Mouse (Mus musculus): ENCODE measurements around the gene Morn4. TPM values are rescaled to one million over a fixed set of nuclear protein-coding genes. Genes with fewer than 3 reads are reported as not detected.

Morn4 gene
- 47.9 and 48.1 TPM in 2 replicates for polyA plus RNA-seq (2016; fragmentation: Nextera tagmentation; extraction: Ambion mirVana)

GRCm38 (mm10) chr19:42086166-42086565 lies at the start of gene Morn4:
Gene Morn4 (minus strand): TSS chr19:42086357.
- no peaks in the 10 kb centered on the region for H3K36me3 ChIP-seq (replicated peaks)
- 0% methylated on average over 21 of the region's 21 CpGs for WGBS
- peak within 1 kb of the TSS; percentile 87 for H3K4me3 ChIP-seq
- DNase-seq (ENCODE audit: low spot score): peak; percentile 96
- H3K27ac ChIP-seq (replicated peaks): peak within 1 kb of the TSS; percentile 90
- H3K9me3 ChIP-seq: no peaks in the 10 kb centered on the region
- H3K27me3 ChIP-seq (replicated peaks; ENCODE audit: low read depth, poor library complexity, severe bottlenecking): no peaks in the 10 kb centered on the region
- H3K4me1 ChIP-seq: peaks cover 28% of the 10 kb centered on the region

GRCm38 (mm10) chr19:42135070-42135469 lies 48.9 kb upstream of the Morn4 start:
- Histone ChIP-seq H3K4me3 (no peak overlapping the region), H3K4me1 (peaks cover 20% of the 10 kb centered on the region), H3K36me3 (replicated peaks) (no peaks in the 10 kb centered on the region), H3K9me3 (no peaks in the 10 kb centered on the region), H3K27me3 (replicated peaks; ENCODE audit: low read depth, poor library complexity, severe bottlenecking) (no peaks in the 10 kb centered on the region), H3K27ac (replicated peaks) (no peak overlapping the region)
- DNase-seq (ENCODE audit: low spot score): no peak

- DNase-seq (ENCODE audit: low spot score): no peak
- no peaks in the 10 kb centered on the region for H3K9me3 ChIP-seq
- no peak overlapping the region for H3K27ac ChIP-seq (replicated peaks)
- H3K27me3 ChIP-seq (replicated peaks; ENCODE audit: low read depth, poor library complexity, severe bottlenecking): 0 out of 2 replicates have a peak, but pooled peaks cover 7% of the 10 kb centered on the region
- 66% methylated on average over 5 of the region's 5 CpGs for WGBS
- no peaks in the 10 kb centered on the region for H3K36me3 ChIP-seq (replicated peaks)
- peaks cover 36% of the 10 kb centered on the region for H3K4me1 ChIP-seq
- H3K4me3 ChIP-seq: no peak overlapping the region
These were observed 44.9 kb upstream of the Morn4 start for GRCm38 (mm10) chr19:42131101-42131500.

- H3K4me3 ChIP-seq: no peak overlapping the region
- H3K27me3 ChIP-seq (replicated peaks; ENCODE audit: low read depth, poor library complexity, severe bottlenecking): 0 out of 2 replicates have a peak, but pooled peaks cover 7% of the 10 kb centered on the region
- H3K4me1 ChIP-seq: peaks cover 31% of the 10 kb centered on the region
- WGBS: 72% methylated on average over 3 of the region's 3 CpGs
- H3K36me3 ChIP-seq (replicated peaks): 0 out of 2 replicates have a peak, but pooled peaks cover under 1% of the 10 kb centered on the region
- DNase-seq (ENCODE audit: low spot score): no peak
- no peaks in the 10 kb centered on the region for H3K9me3 ChIP-seq
- H3K27ac ChIP-seq (replicated peaks): 0 out of 2 replicates have a peak overlapping the region, but pooled peaks have one; percentile 87
These were observed 44.1 kb upstream of the Morn4 start for GRCm38 (mm10) chr19:42130294-42130606.

GRCm38 (mm10) chr19:42129509-42130293 lies 43.5 kb upstream of the Morn4 start:
- Histone ChIP-seq H3K4me3 (peak overlapping the region; percentile 77), H3K27me3 (replicated peaks; ENCODE audit: low read depth, poor library complexity, severe bottlenecking) (0 out of 2 replicates have a peak, but pooled peaks cover 7% of the 10 kb centered on the region), H3K36me3 (replicated peaks) (peaks cover 6% of the 10 kb centered on the region), H3K27ac (replicated peaks) (peak overlapping the region; percentile 87), H3K9me3 (no peaks in the 10 kb centered on the region), H3K4me1 (peaks cover 31% of the 10 kb centered on the region)
- 35% methylated on average over 14 of the region's 14 CpGs for WGBS
- DNase-seq (ENCODE audit: low spot score): no peak

GRCm38 (mm10) chr19:42128787-42129508 lies 42.8 kb upstream of the Morn4 start, which contains the start of gene Avpi1:
Gene Avpi1 (minus strand): TSS chr19:42129059.
- H3K4me1 ChIP-seq: peaks cover 31% of the 10 kb centered on the region
- H3K36me3 ChIP-seq (replicated peaks): peaks cover 13% of the 10 kb centered on the region
- peak; percentile 99 for DNase-seq (ENCODE audit: low spot score)
- WGBS: under 1% methylated on average over 54 of the region's 54 CpGs
- H3K4me3 ChIP-seq: peak within 1 kb of the TSS; percentile 77
- no peaks in the 10 kb centered on the region for H3K9me3 ChIP-seq
- peak within 1 kb of the TSS; percentile 87 for H3K27ac ChIP-seq (replicated peaks)
- 0 out of 2 replicates have a peak, but pooled peaks cover 7% of the 10 kb centered on the region for H3K27me3 ChIP-seq (replicated peaks; ENCODE audit: low read depth, poor library complexity, severe bottlenecking)

GRCm38 (mm10) chr19:42128052-42128740 lies 42.0 kb upstream of the Morn4 start:
- H3K9me3 ChIP-seq: no peaks in the 10 kb centered on the region
- H3K27me3 ChIP-seq (replicated peaks; ENCODE audit: low read depth, poor library complexity, severe bottlenecking): 0 out of 2 replicates have a peak, but pooled peaks cover 7% of the 10 kb centered on the region
- H3K4me3 ChIP-seq: peak overlapping the region; percentile 77
- peaks cover 31% of the 10 kb centered on the region for H3K4me1 ChIP-seq
- DNase-seq (ENCODE audit: low spot score): no peak
- peak overlapping the region; percentile 87 for H3K27ac ChIP-seq (replicated peaks)
- 5% methylated on average over 23 of the region's 23 CpGs for WGBS
- H3K36me3 ChIP-seq (replicated peaks): peaks cover 21% of the 10 kb centered on the region

- H3K4me1 ChIP-seq: peaks cover 31% of the 10 kb centered on the region
- H3K27ac ChIP-seq (replicated peaks): no peak overlapping the region
- 0 out of 2 replicates have a peak, but pooled peaks cover 7% of the 10 kb centered on the region for H3K27me3 ChIP-seq (replicated peaks; ENCODE audit: low read depth, poor library complexity, severe bottlenecking)
- H3K36me3 ChIP-seq (replicated peaks): peaks cover 33% of the 10 kb centered on the region
- no peaks in the 10 kb centered on the region for H3K9me3 ChIP-seq
- no peak overlapping the region for H3K4me3 ChIP-seq
- DNase-seq (ENCODE audit: low spot score): no peak
- 88% methylated on average over 5 of the region's 5 CpGs for WGBS
These were observed 40.9 kb upstream of the Morn4 start for GRCm38 (mm10) chr19:42127024-42127423.

- H3K36me3 ChIP-seq (replicated peaks): peaks cover 41% of the 10 kb centered on the region
- no peak for DNase-seq (ENCODE audit: low spot score)
- no peak overlapping the region for H3K27ac ChIP-seq (replicated peaks)
- 0 out of 2 replicates have a peak, but pooled peaks cover 7% of the 10 kb centered on the region for H3K27me3 ChIP-seq (replicated peaks; ENCODE audit: low read depth, poor library complexity, severe bottlenecking)
- WGBS: 92% methylated on average over 6 of the region's 6 CpGs
- peaks cover 29% of the 10 kb centered on the region for H3K4me1 ChIP-seq
- no peaks in the 10 kb centered on the region for H3K9me3 ChIP-seq
- no peak overlapping the region for H3K4me3 ChIP-seq
These were observed 40.1 kb upstream of the Morn4 start for GRCm38 (mm10) chr19:42126219-42126605.

GRCm38 (mm10) chr19:42125501-42126218 lies 39.5 kb upstream of the Morn4 start:
- Histone ChIP-seq H3K4me1 (peaks cover 25% of the 10 kb centered on the region), H3K9me3 (no peaks in the 10 kb centered on the region), H3K27me3 (replicated peaks; ENCODE audit: low read depth, poor library complexity, severe bottlenecking) (0 out of 2 replicates have a peak, but pooled peaks cover 7% of the 10 kb centered on the region), H3K27ac (replicated peaks) (no peak overlapping the region), H3K4me3 (no peak overlapping the region), H3K36me3 (replicated peaks) (peaks cover 46% of the 10 kb centered on the region)
- DNase-seq (ENCODE audit: low spot score): no peak
- 88% methylated on average over 11 of the region's 11 CpGs for WGBS

- H3K27me3 ChIP-seq (replicated peaks; ENCODE audit: low read depth, poor library complexity, severe bottlenecking): 0 out of 2 replicates have a peak, but pooled peaks cover 7% of the 10 kb centered on the region
- no peak for DNase-seq (ENCODE audit: low spot score)
- H3K4me1 ChIP-seq: peaks cover 18% of the 10 kb centered on the region
- H3K27ac ChIP-seq (replicated peaks): no peak overlapping the region
- peaks cover 56% of the 10 kb centered on the region for H3K36me3 ChIP-seq (replicated peaks)
- no peak overlapping the region for H3K4me3 ChIP-seq
- H3K9me3 ChIP-seq: no peaks in the 10 kb centered on the region
- WGBS: 84% methylated on average over 13 of the region's 13 CpGs
These were observed 38.5 kb upstream of the Morn4 start for GRCm38 (mm10) chr19:42124684-42125083.

- DNase-seq (ENCODE audit: low spot score): no peak
- Histone ChIP-seq H3K4me3 (no peak overlapping the region), H3K4me1 (no peaks in the 10 kb centered on the region), H3K36me3 (replicated peaks) (peaks cover 94% of the 10 kb centered on the region), H3K9me3 (no peaks in the 10 kb centered on the region), H3K27me3 (replicated peaks; ENCODE audit: low read depth, poor library complexity, severe bottlenecking) (no peaks in the 10 kb centered on the region), H3K27ac (replicated peaks) (no peak overlapping the region)
- 93% methylated on average over 8 of the region's 8 CpGs for WGBS
These were observed 34.3 kb upstream of the Morn4 start for GRCm38 (mm10) chr19:42120451-42120850.
